Mouse (Mus musculus) forebrain, embryonic 15.5 days (tissue): ENCODE results near the gene Bcar3. TPM values are rescaled to one million over a fixed set of nuclear protein-coding genes. Genes with fewer than 3 reads are reported as not detected.

Experiments used
- ATAC-seq: fragments of 200-750 bp; cut with Nextera tagmentation; replicated peaks from 2 replicates; pipeline ENCODE4 v1.8.0; 2017; ENCODE audit warnings: mild to moderate bottlenecking, moderate TSS enrichment, moderate library complexity
- H3K27ac ChIP-seq: fragments of 300-500 bp; sonication (generic); replicated peaks from 2 replicates; pipeline ENCODE4 v1.5.1; 2015; ENCODE audit warnings: mild to moderate bottlenecking, inconsistent platforms
- H3K27me3 ChIP-seq: fragments of 300-500 bp; sonication (generic); 2 replicates; pipeline ENCODE4 v1.6.1; 2015; ENCODE audit warnings: inconsistent platforms
- H3K36me3 ChIP-seq: fragments of 300-500 bp; sonication (generic); 2 replicates; pipeline ENCODE4 v1.6.1; 2015; ENCODE audit warnings: mild to moderate bottlenecking, inconsistent platforms
- H3K4me1 ChIP-seq: fragments of 300-500 bp; sonication (generic); 2 replicates; pipeline ENCODE4 v1.6.1; 2015; ENCODE audit warnings: inconsistent platforms
- H3K4me2 ChIP-seq: fragments of 300-500 bp; sonication (generic); replicated peaks from 2 replicates; pipeline ENCODE4 v1.6.1; 2015; ENCODE audit warnings: mild to moderate bottlenecking, inconsistent platforms
- H3K4me3 ChIP-seq: fragments of 300-500 bp; sonication (generic); 2 replicates; pipeline ENCODE4 v1.5.1; 2015; ENCODE audit warnings: mild to moderate bottlenecking, inconsistent platforms
- H3K9ac ChIP-seq: fragments of 300-500 bp; sonication (generic); replicated peaks from 2 replicates; pipeline ENCODE4 v1.6.1; 2015; ENCODE audit warnings: mild to moderate bottlenecking, inconsistent platforms
- H3K9me3 ChIP-seq: fragments of 300-500 bp; sonication (generic); 2 replicates; pipeline ENCODE4 v1.6.1; 2016; ENCODE audit warnings: inconsistent platforms
- WGBS: fragments of 180-500 bp; shearing (Covaris S2); methylation state at CpG from one replicate; pipeline ENCODE4 v1.1.7; 2015; ENCODE audit warnings: mixed read lengths; 5-methylcytosine and 5-hydroxymethylcytosine counted together
- polyA plus RNA-seq: library from polyadenylated mRNA; unstranded; fragments of >200 nt; fragmentation: Nextera tagmentation; extraction: Ambion mirVana; gene quantifications from 2 replicates; pipeline ENCODE4 v1.2.1, GENCODE M21; 2015

Gene Bcar3
- polyA plus RNA-seq, 1 experiment from 2014 or later = 6.1 TPM

DNA sequence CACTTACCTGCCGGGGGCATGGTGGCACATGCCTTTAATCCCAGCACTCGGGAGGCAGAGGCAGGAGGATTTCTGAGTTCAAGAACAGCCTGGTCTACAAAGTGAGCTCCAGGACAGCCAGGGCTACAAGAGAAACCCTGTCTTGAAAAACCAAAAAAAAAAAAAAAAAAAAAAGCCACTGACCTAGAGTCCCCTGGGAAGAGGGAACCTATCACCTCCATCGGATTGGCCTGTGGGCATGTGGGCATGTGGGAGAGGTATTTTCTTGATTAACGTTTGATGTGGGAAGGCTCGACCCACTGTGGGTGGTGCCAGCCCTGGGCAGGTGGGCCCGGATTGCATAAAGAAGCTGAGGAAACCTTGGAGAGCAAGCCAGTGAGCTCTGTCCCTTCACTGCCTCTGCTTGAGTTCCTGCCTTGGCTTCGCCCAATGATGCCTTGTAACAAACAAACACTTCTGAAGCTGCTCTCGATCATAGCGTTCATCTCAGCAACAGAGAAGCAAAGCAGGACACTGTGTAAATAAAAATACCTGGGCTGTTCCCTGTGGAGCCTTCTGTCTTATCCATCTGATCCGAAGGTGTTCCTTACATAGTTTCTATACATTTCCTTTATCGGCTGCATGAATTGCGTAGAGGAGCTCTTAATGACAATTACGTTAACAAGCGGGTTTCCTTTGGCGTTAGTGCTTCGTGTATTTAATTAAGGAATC is 124.8 kb downstream of the Bcar3 start:
- no peak for ATAC-seq
- 33% methylated on average over 16 of the region's 16 CpGs for WGBS
- Histone ChIP-seq H3K27ac (no peak overlapping the region), H3K36me3 (no peaks in the 10 kb centered on the region), H3K9me3 (no peaks in the 10 kb centered on the region), H3K4me2 (peak overlapping the region; percentile 98; the same call in 1 of the 2 replicates), H3K4me3 (peak overlapping the region; percentile 64; the same call in 1 of the 2 replicates), H3K27me3 (peaks cover 8% of the 10 kb centered on the region; the same call in 1 of the 2 replicates), H3K4me1 (peaks cover 29% of the 10 kb centered on the region), H3K9ac (no peak overlapping the region)

DNA sequence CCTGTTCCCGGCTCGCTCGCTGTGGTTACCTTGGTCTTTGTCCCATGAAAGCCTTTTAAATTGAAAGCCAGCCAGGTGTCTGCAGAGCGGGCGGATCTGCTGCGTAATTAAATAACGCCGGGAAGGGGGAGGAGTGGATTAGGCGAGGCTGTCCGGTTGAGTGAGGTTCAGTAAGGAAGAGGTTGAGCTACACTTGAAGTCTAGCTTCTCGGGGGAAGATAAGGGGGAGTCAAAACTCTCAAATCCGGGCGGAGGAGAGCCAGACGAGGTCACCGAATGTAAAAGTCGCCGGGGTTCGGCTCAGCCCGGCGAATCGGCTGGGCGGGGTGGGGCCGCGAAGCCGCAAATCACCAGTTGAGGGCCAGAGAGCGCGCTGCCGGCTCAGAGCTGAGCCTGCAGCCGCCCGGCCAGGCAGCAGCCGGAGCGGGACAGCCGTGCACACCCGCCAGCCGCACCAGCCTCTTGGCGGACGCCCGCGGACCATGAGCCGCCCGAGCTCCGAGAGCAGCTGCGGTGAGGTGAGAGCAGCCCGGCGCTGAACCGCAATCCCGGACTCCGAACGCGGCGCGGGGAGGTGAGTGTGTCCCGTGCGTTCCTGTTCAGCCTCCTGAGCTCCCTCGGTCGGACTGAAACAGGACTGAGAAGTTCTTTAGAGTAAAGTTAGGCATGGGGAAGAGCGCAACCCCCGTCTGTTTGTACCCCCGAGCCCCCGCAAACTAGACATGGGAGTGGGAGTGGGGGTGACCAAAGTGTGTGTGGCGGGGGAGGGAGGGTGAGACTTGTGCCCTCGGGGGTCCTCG is 125.9 kb downstream of the Bcar3 start:
- Histone ChIP-seq H3K27ac (peak overlapping the region; percentile 63), H3K9ac (peak overlapping the region; percentile 67), H3K4me3 (peak overlapping the region; percentile 64), H3K27me3 (peaks cover 8% of the 10 kb centered on the region; the same call in 1 of the 2 replicates), H3K36me3 (no peaks in the 10 kb centered on the region), H3K4me2 (peak overlapping the region; percentile 98), H3K9me3 (no peaks in the 10 kb centered on the region), H3K4me1 (peaks cover 23% of the 10 kb centered on the region)
- WGBS = under 1% methylated on average over 63 of the region's 63 CpGs
- ATAC-seq = peak; percentile 88

DNA sequence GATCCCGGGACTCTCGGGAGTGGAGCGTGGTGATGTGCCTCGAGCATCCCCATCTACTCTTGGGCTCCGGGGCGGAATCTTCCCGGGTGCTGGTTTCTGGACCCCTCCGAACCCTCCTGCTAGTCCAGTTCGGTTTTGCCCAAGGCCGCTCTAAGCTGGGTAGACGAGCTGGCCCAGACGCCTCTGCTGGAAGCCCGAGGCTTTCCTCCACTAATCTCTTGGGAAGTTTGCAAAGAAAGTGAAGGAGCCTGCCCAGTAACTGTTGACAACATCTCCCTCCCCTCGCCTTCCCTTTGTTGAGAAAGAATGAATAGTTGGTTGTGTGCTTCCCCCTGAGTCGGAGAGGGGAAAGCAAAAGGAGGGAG is 126.5 kb downstream of the Bcar3 start:
- 0% methylated on average over 15 of the region's 15 CpGs for WGBS
- H3K27ac ChIP-seq = peak overlapping the region; percentile 63
- H3K9me3 ChIP-seq = no peaks in the 10 kb centered on the region

DNA sequence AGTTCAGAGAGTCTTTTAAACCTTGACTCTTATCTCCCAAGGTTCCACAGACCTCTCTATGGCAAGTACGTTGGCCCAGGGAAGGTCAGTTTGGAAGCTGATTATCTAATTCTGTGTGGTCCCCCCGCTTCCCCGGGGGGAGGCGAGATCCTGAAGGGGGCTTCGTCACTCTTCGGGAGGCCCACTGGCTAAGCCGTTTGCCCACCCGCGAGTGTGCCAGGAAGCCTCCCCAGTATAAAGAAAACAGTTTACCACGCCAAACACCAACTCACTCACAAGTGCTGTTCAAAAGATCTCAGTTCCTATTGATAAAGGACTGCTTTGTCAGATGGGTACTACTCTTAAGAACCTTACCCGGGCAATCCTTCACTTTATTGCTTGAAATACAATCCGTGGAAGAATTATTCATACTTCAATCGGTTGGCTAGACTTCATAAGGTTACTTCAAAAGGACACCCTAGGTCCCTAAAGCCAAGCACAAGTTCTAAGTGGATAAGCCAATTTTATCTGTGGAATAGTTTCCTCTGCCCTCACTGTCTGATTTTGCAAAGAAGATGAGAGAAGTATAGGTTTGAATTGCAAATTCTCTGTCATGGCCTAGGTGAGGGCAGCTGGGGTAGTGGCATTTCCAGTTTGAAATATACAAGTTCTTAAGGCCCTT is 127.2 kb downstream of the Bcar3 start:
- peak overlapping the region; percentile 64; the same call in 1 of the 2 replicates for H3K4me3 ChIP-seq
- no peak for ATAC-seq
- peak overlapping the region; percentile 98 for H3K4me2 ChIP-seq
- peaks cover 23% of the 10 kb centered on the region for H3K4me1 ChIP-seq
- no peaks in the 10 kb centered on the region for H3K9me3 ChIP-seq
- no peaks in the 10 kb centered on the region for H3K36me3 ChIP-seq
- no peak overlapping the region for H3K27ac ChIP-seq
- WGBS = 2% methylated on average over 13 of the region's 13 CpGs
- no peak overlapping the region for H3K9ac ChIP-seq
- H3K27me3 ChIP-seq = peaks cover 8% of the 10 kb centered on the region; the same call in 1 of the 2 replicates

More for the DNA sequence above, 126.5 kb downstream of the Bcar3 start:
- Histone ChIP-seq H3K9ac (peak overlapping the region; percentile 67), H3K4me3 (peak overlapping the region; percentile 64), H3K4me2 (peak overlapping the region; percentile 98), H3K4me1 (peaks cover 23% of the 10 kb centered on the region), H3K36me3 (no peaks in the 10 kb centered on the region), H3K27me3 (peaks cover 8% of the 10 kb centered on the region; the same call in 1 of the 2 replicates)
- ATAC-seq = peak; percentile 71

DNA sequence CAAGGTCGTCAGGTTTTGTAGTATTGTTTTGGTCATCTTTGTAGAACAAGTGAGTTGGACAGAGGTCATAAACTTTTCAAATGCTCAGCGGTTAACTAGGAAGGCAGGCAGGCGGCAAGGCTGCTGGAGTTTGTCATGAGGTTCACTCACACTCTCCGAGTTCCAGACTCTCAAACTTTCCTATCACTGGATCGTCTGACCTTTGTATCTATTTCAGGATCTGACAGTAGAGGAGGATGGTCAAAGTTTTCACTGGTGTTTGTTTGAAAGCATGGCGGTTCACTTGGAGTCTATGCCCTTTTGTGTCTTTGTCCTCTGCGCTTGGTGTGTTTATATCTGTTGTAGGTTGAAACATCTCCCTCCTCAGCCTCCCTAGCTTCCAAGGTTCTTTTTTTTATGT is 127.9 kb downstream of the Bcar3 start:
- H3K4me2 ChIP-seq = no peak overlapping the region
- H3K4me1 ChIP-seq = peaks cover 23% of the 10 kb centered on the region
- H3K27me3 ChIP-seq = peaks cover 8% of the 10 kb centered on the region; the same call in 1 of the 2 replicates
- WGBS = 61% methylated on average over 7 of the region's 7 CpGs
- no peaks in the 10 kb centered on the region for H3K9me3 ChIP-seq
- no peak overlapping the region for H3K4me3 ChIP-seq
- H3K9ac ChIP-seq = no peak overlapping the region
- no peak for ATAC-seq
- no peak overlapping the region for H3K27ac ChIP-seq
- no peaks in the 10 kb centered on the region for H3K36me3 ChIP-seq

DNA sequence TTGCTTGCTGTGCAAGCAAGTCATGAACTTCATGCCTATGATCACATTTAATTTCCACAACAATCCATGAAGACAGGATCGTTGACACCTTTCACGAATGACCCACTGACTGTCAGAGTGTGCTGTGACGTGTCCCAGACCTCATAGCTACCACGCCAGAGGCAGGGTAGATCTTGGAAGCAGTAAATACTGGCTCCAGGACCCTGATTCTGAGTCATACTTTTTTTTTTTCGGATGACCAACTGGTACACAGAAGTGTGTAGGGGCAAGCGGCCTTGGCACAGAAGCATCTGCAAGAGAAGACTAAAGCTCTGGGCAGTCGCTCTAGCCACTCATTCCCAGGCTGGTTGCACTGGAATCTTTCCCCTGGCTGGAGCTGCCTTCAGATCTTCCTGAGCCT is 128.3 kb downstream of the Bcar3 start:
- H3K4me3 ChIP-seq = no peak overlapping the region
- peaks cover 8% of the 10 kb centered on the region; the same call in 1 of the 2 replicates for H3K27me3 ChIP-seq
- no peaks in the 10 kb centered on the region for H3K36me3 ChIP-seq
- WGBS = 88% methylated on average over 7 of the region's 7 CpGs
- H3K4me1 ChIP-seq = peaks cover 23% of the 10 kb centered on the region
- H3K9ac ChIP-seq = no peak overlapping the region
- H3K4me2 ChIP-seq = no peak overlapping the region
- no peak for ATAC-seq
- no peaks in the 10 kb centered on the region for H3K9me3 ChIP-seq
- no peak overlapping the region for H3K27ac ChIP-seq

DNA sequence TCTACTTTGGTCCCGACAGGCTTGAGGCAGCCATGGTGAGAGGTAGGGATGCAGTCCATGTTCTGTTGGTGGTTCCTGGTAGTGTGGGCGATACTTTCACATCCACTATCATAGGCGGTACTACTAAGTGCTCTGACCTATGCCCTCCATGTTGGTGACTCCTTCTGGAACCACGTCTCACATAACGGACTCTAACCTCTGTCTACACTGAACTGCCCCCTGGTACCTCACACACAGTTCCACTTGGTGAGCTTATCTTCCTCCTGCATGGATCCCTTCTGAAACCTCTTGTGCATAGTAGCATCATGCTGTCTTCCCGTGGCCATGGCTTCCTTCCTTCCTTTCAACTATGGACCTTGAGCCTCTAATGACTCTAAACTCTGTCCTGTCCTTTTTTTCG is 129.7 kb downstream of the Bcar3 start:
- no peak for ATAC-seq
- Histone ChIP-seq H3K4me1 (peaks cover 23% of the 10 kb centered on the region), H3K9me3 (no peaks in the 10 kb centered on the region), H3K36me3 (no peaks in the 10 kb centered on the region), H3K27me3 (peaks cover 5% of the 10 kb centered on the region; the same call in 1 of the 2 replicates), H3K4me2 (no peak overlapping the region), H3K27ac (no peak overlapping the region), H3K4me3 (no peak overlapping the region), H3K9ac (no peak overlapping the region)
- WGBS = 93% methylated on average over 7 of the region's 7 CpGs

DNA sequence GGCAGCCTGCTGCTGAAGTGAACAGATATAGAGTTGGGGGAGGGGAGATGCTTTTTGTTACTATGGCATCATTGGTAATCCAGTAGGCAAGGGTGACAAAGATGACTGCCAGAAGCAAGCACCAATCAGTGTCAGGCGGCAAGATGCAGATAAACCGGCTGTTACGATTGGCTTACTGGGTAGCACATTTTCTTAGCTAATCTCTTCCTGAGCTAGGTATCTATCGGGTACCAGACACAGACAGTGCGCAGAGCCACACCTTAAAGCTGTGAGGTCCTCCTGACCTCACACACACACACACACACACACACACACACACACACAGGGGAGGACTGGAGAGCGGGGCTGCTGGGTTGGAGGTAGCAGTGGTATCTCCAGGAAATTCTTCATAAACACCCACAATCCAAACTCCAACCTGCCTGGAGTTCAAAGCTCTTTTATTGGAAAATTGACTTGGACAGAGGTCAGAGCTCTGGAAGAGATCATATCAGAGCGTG is 134.4 kb downstream of the Bcar3 start:
- ATAC-seq = peak; percentile 77
- H3K27ac ChIP-seq = no peak overlapping the region
- WGBS = 86% methylated on average over 7 of the region's 7 CpGs

DNA sequence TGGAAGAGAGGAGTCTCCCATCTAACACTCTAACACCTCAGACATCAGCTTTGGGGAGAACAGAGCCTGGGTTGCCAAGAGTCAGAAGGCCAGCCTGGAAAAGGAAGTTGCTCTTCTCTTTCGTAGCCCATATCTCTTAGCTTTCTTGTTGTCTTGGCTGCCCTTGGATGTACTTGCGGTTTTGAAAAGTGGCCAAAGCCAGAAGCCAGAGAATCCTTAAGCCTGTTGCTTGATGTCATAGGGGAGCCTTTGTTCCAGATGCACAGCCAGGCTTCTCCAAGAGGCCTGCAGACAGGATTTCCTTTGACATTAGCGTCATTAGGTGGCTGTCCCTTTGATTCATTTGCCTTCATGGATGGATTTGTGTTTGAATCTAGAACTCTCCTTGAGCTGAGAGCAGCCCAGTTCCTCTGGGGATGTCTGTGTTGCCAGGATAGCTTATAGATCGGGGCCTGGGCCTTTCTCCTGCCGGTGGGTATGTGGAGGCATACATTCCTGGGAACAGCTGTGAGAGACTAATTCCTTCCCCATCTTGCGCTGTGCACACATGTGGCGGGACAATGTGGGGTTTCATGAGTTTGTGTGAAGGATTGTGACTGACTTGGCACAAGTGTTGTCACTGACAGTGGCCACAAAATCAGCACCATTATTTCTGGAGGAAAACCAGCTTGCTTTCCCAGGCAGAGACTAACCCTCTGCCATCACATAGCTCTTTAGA is 137.0 kb downstream of the Bcar3 start:
- H3K4me1 ChIP-seq = peaks cover 4% of the 10 kb centered on the region; the same call in 1 of the 2 replicates
- no peaks in the 10 kb centered on the region for H3K27me3 ChIP-seq
- H3K4me3 ChIP-seq = no peak overlapping the region
- H3K36me3 ChIP-seq = no peaks in the 10 kb centered on the region
- no peaks in the 10 kb centered on the region for H3K9me3 ChIP-seq
- no peak overlapping the region for H3K27ac ChIP-seq
- WGBS = 74% methylated on average over 7 of the region's 7 CpGs
- no peak for ATAC-seq
- no peak overlapping the region for H3K9ac ChIP-seq
- no peak overlapping the region for H3K4me2 ChIP-seq

More for the DNA sequence above, 134.4 kb downstream of the Bcar3 start:
- no peaks in the 10 kb centered on the region for H3K36me3 ChIP-seq
- H3K4me3 ChIP-seq = no peak overlapping the region
- peaks cover 2% of the 10 kb centered on the region; the same call in 1 of the 2 replicates for H3K4me1 ChIP-seq
- no peak overlapping the region for H3K4me2 ChIP-seq
- no peaks in the 10 kb centered on the region for H3K27me3 ChIP-seq
- no peak overlapping the region for H3K9ac ChIP-seq
- H3K9me3 ChIP-seq = no peaks in the 10 kb centered on the region

DNA sequence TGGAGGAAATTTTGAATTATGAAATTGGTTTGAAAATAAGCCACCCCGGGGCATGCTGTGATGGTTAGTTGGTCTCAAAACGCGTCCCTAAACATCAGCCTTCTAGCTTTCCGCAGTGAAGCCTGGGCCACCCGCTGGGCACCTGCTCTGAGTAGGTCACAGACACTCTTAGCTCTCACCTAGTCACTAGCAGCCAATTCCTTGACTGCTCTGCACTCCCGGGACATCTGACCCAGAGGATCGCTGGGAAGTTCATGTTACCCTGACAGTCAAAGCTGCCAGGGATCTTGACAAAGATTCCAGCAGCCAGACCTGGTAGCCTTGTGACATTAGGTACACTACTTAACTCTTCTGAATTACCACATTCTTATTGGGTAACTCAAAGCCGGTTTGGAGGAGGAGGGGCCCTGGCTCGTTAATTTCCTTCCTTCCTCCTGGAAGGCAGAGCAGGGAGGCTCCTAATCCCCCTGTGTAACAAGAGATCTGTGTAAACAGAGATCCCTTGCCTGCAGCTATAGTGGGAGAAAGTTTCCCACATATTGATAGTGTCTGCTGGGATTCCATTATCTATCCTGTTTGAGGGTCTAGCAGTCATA is 139.0 kb downstream of the Bcar3 start:
- no peak for ATAC-seq
- H3K4me3 ChIP-seq = no peak overlapping the region
- no peak overlapping the region for H3K4me2 ChIP-seq
- H3K27ac ChIP-seq = no peak overlapping the region
- H3K27me3 ChIP-seq = no peaks in the 10 kb centered on the region
- no peaks in the 10 kb centered on the region for H3K9me3 ChIP-seq
- H3K4me1 ChIP-seq = peaks cover 4% of the 10 kb centered on the region; the same call in 1 of the 2 replicates
- WGBS = 16% methylated on average over 9 of the region's 9 CpGs
- H3K36me3 ChIP-seq = no peaks in the 10 kb centered on the region
- no peak overlapping the region for H3K9ac ChIP-seq
